Mouse (Mus musculus) G1E (cell line): Measurements from ENCODE around the gene Notum. TPM values are rescaled to one million over a fixed set of nuclear protein-coding genes. Genes with fewer than 3 reads are reported as not detected.

ENCODE experiments used
- ATAC-seq: 2 replicates; pipeline ENCODE4 v1.8.0; 2016; ENCODE audit warnings: mild to moderate bottlenecking; ENCODE audit not compliant: insufficient number of reproducible peaks, poor library complexity, low FRiP score, severe bottlenecking; ENCODE audit errors: extremely low read depth
- DNase-seq: peaks from one replicate; pipeline ENCODE4 v3.0.0; 2012; ENCODE audit warnings: low spot score
- H3K27me3 ChIP-seq: 2 replicates; pipeline ENCODE4 v1.6.1; 2012; ENCODE audit warnings: mild to moderate bottlenecking, low read length, inconsistent platforms; ENCODE audit not compliant: insufficient read depth
- H3K36me3 ChIP-seq: replicated peaks from 2 replicates; pipeline ENCODE3; 2012; ENCODE audit warnings: mild to moderate bottlenecking, inconsistent platforms
- H3K4me1 ChIP-seq: 2 replicates; pipeline ENCODE4 v1.6.1; 2012; ENCODE audit warnings: low read depth, low read length, inconsistent platforms, mixed read lengths; ENCODE audit not compliant: insufficient read depth
- H3K4me3 ChIP-seq: 2 replicates; pipeline ENCODE4 v1.5.1; 2012; ENCODE audit warnings: low read depth, mild to moderate bottlenecking, inconsistent platforms, low read length, moderate library complexity, mixed read lengths
- H3K9me3 ChIP-seq: replicated peaks from 2 replicates; pipeline ENCODE4 v1.6.1; 2012; ENCODE audit warnings: inconsistent platforms
- CTCF ChIP-seq: IDR thresholded peaks from 2 replicates; pipeline ENCODE4 v1.5.1; 2012; ENCODE audit warnings: low read depth, low read length, inconsistent platforms, mixed read lengths
- GATA1 ChIP-seq: IDR thresholded peaks from 2 replicates; pipeline ENCODE4 v1.6.1; 2012; ENCODE audit warnings: borderline replicate concordance, low read length, inconsistent platforms, mixed read lengths
- GATA2 ChIP-seq: IDR thresholded peaks from 2 replicates; pipeline ENCODE4 v1.6.1; 2012; ENCODE audit warnings: low read depth, low read length, inconsistent platforms, borderline replicate concordance
- POLR2AphosphoS5 ChIP-seq: IDR thresholded peaks from 2 replicates; pipeline ENCODE4 v1.6.1; 2012; ENCODE audit warnings: low read depth, low read length, inconsistent platforms; ENCODE audit not compliant: insufficient replicate concordance
- TAL1 ChIP-seq: conservative IDR thresholded peaks from 2 replicates; pipeline ENCODE4 v1.6.1; 2012; ENCODE audit warnings: low read depth, low read length, inconsistent platforms, mixed read lengths
- polyA plus RNA-seq: library from polyadenylated mRNA; stranded (reverse); fragments of >175 nt; gene quantifications from 2 replicates; pipeline ENCODE4 v1.2.3, GENCODE M21; 2012
- total RNA-seq, 2 experiments: library from RNA; stranded (forward) in 1 of 2; stranded (reverse) in 1 of 2; fragments of 200-1000 nt in 1 of 2; fragments of >200 nt in 1 of 2; fragmentation: Nextera tagmentation in 1 of 2; gene quantifications; 2 replicates each; pipeline ENCODE4 v1.2.3; 2014 to 2017

Gene Notum
- total and polyA plus RNA-seq, 3 experiments, result 0.16 TPM; not detected in 2

- peaks cover 90% of the 10 kb centered on the region for H3K36me3 ChIP-seq
- ATAC-seq (no peak), DNase-seq (no peak)
- TF ChIP-seq TAL1 (no peak), GATA2 (no peak)
- peaks cover 2% of the 10 kb centered on the region; the same call in 1 of the 2 replicates for H3K27me3 ChIP-seq
- H3K4me3 ChIP-seq, result no peak overlapping the region
- H3K4me1 ChIP-seq, result peaks cover 82% of the 10 kb centered on the region
- peaks cover 4% of the 10 kb centered on the region; the same call in 1 of the 2 replicates for H3K9me3 ChIP-seq
Observed at GRCm38 (mm10) chr11:120613976-120614375, 47.0 kb downstream of the Notum start.

- H3K9me3 ChIP-seq, result peaks cover 2% of the 10 kb centered on the region; the same call in 1 of the 2 replicates
- H3K4me3 ChIP-seq, result no peak overlapping the region
- ATAC-seq, result no peak
- H3K36me3 ChIP-seq, result peaks cover 90% of the 10 kb centered on the region
- no peak for TF ChIP-seq POLR2AphosphoS5
- TF ChIP-seq CTCF, result no peak
- no peak for TF ChIP-seq GATA2
- TF ChIP-seq TAL1, result no peak
- no peak for TF ChIP-seq GATA1
- H3K4me1 ChIP-seq, result peaks cover 82% of the 10 kb centered on the region
- no peak for DNase-seq
- peaks cover 2% of the 10 kb centered on the region; the same call in 1 of the 2 replicates for H3K27me3 ChIP-seq
Observed at GRCm38 (mm10) chr11:120613481-120613972, 47.4 kb downstream of the Notum start.

- TF ChIP-seq GATA1 (no peak), TAL1 (no peak), GATA2 (no peak), POLR2AphosphoS5 (no peak), CTCF (peak; percentile 83)
- H3K4me1 ChIP-seq, result peaks cover 80% of the 10 kb centered on the region
- peaks cover 2% of the 10 kb centered on the region; the same call in 1 of the 2 replicates for H3K27me3 ChIP-seq
- peaks cover 90% of the 10 kb centered on the region for H3K36me3 ChIP-seq
- ATAC-seq (no peak), DNase-seq (no peak)
- no peak overlapping the region for H3K4me3 ChIP-seq
- H3K9me3 ChIP-seq, result no peaks in the 10 kb centered on the region
Observed at GRCm38 (mm10) chr11:120612763-120613162, 48.2 kb downstream of the Notum start.

- peaks cover 61% of the 10 kb centered on the region for H3K4me1 ChIP-seq
- H3K4me3 ChIP-seq, result no peak overlapping the region
- TF ChIP-seq POLR2AphosphoS5 (no peak), GATA2 (no peak), CTCF (no peak), TAL1 (no peak), GATA1 (no peak)
- no peak for ATAC-seq
- H3K27me3 ChIP-seq, result peaks cover 2% of the 10 kb centered on the region; the same call in 1 of the 2 replicates
- no peaks in the 10 kb centered on the region for H3K9me3 ChIP-seq
- no peak for DNase-seq
- H3K36me3 ChIP-seq, result peaks cover 99% of the 10 kb centered on the region
Observed at GRCm38 (mm10) chr11:120610477-120611046, 50.4 kb downstream of the Notum start.

GRCm38 (mm10) chr11:120609250-120609649 is 51.7 kb downstream of the Notum start:
- peaks cover 52% of the 10 kb centered on the region for H3K4me1 ChIP-seq
- no peak overlapping the region for H3K4me3 ChIP-seq
- peaks cover 2% of the 10 kb centered on the region; the same call in 1 of the 2 replicates for H3K27me3 ChIP-seq
- ATAC-seq (peak; percentile 52; the same call in 1 of the 2 replicates), DNase-seq (no peak)
- peaks cover 99% of the 10 kb centered on the region for H3K36me3 ChIP-seq
- no peaks in the 10 kb centered on the region for H3K9me3 ChIP-seq
- no peak for TF ChIP-seq GATA2
- TF ChIP-seq CTCF, result no peak
- no peak for TF ChIP-seq POLR2AphosphoS5
- TF ChIP-seq GATA1, result no peak
- no peak for TF ChIP-seq TAL1

GRCm38 (mm10) chr11:120608241-120609034 is 52.5 kb downstream of the Notum start, which contains the start of gene Npb:
Gene Npb (plus strand): TSS chr11:120608477.
- H3K4me3 ChIP-seq, result no peak within 1 kb of the TSS
- H3K9me3 ChIP-seq, result no peaks in the 10 kb centered on the region
- peaks cover 51% of the 10 kb centered on the region for H3K4me1 ChIP-seq
- TF ChIP-seq GATA1, result no peak
- TF ChIP-seq CTCF, result no peak
- TF ChIP-seq TAL1, result no peak
- TF ChIP-seq GATA2, result no peak
- no peak for TF ChIP-seq POLR2AphosphoS5
- H3K27me3 ChIP-seq, result peaks cover 2% of the 10 kb centered on the region; the same call in 1 of the 2 replicates
- no peak for DNase-seq
- peaks cover 99% of the 10 kb centered on the region for H3K36me3 ChIP-seq
- no peak for ATAC-seq
